Mouse (Mus musculus) forebrain, embryonic 12.5 days (tissue): ENCODE results near the gene Gm20388. TPM values are rescaled to one million over a fixed set of nuclear protein-coding genes. Genes with fewer than 3 reads are reported as not detected.

Source experiments
- ATAC-seq: fragments of 200-750 bp; cut with Nextera tagmentation; 2 replicates; pipeline ENCODE4 v1.8.0; 2017; ENCODE audit warnings: moderate TSS enrichment; ENCODE audit not compliant: low FRiP score
- H3K27ac ChIP-seq: fragments of 300-500 bp; sonication (generic); 2 replicates; pipeline ENCODE4 v1.5.1; 2016; ENCODE audit warnings: mild to moderate bottlenecking
- H3K27me3 ChIP-seq: fragments of 300-500 bp; sonication (generic); 2 replicates; pipeline ENCODE4 v1.6.1; 2016; ENCODE audit warnings: mild to moderate bottlenecking
- H3K36me3 ChIP-seq: fragments of 300-500 bp; sonication (generic); replicated peaks from 2 replicates; pipeline ENCODE4 v1.6.1; 2016; ENCODE audit warnings: mild to moderate bottlenecking
- H3K4me1 ChIP-seq: fragments of 300-500 bp; sonication (generic); 2 replicates; pipeline ENCODE4 v1.6.1; 2016
- H3K4me2 ChIP-seq: fragments of 300-500 bp; sonication (generic); 2 replicates; pipeline ENCODE4 v1.6.1; 2016; ENCODE audit warnings: mild to moderate bottlenecking, moderate library complexity
- H3K4me3 ChIP-seq: fragments of 300-500 bp; sonication (generic); replicated peaks from 2 replicates; pipeline ENCODE4 v1.5.1; 2016; ENCODE audit warnings: mild to moderate bottlenecking
- H3K9ac ChIP-seq: fragments of 300-500 bp; sonication (generic); 2 replicates; pipeline ENCODE4 v1.6.1; 2016; ENCODE audit warnings: mild to moderate bottlenecking
- H3K9me3 ChIP-seq: fragments of 300-500 bp; sonication (generic); 2 replicates; pipeline ENCODE4 v1.6.1; 2016
- WGBS: fragments of 180-500 bp; shearing (Covaris S2); methylation state at CpG from one replicate; pipeline ENCODE4 v1.1.7; 2016; 5-methylcytosine and 5-hydroxymethylcytosine counted together
- polyA plus RNA-seq: library from polyadenylated mRNA; unstranded; fragments of >200 nt; fragmentation: Nextera tagmentation; extraction: Ambion mirVana; gene quantifications from 2 replicates; pipeline ENCODE4 v1.2.1, GENCODE M21; 2016

The Gm20388 gene
- polyA plus RNA-seq, 1 experiment from 2014 or later, result not detected

DNA sequence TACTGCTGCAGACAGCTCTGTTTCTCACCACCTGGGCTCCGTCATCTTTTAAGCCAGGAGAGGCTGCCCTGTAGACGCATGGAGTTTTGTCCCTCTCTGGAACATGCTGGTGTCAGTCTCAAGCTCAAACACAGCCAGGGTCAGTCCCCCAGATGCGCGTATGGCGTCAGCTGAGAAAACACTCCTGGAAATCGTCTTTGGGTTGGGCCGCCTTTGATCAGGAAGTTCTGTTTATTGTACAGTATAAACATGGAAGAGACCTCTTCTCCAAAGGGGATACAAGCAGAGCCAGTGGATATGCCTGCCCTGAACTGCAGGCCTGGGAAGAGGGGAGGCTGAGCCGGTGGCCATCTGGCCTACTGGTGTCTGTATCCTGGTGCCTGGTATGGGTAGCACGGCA lies 2163.8 kb downstream of the Gm20388 start:
- no peak for ATAC-seq
- H3K36me3 ChIP-seq, result no peaks in the 10 kb centered on the region
- H3K27ac ChIP-seq, result no peak overlapping the region
- no peak overlapping the region for H3K4me3 ChIP-seq
- H3K9me3 ChIP-seq, result no peaks in the 10 kb centered on the region
- no peak overlapping the region for H3K9ac ChIP-seq
- H3K27me3 ChIP-seq, result peaks cover 8% of the 10 kb centered on the region; the same call in 1 of the 2 replicates
- no peaks in the 10 kb centered on the region for H3K4me1 ChIP-seq
- WGBS, result 87% methylated on average over 9 of the region's 9 CpGs
- no peak overlapping the region for H3K4me2 ChIP-seq

GRCm38 (mm10) chr8:122074977-122075376 lies 2164.3 kb downstream of the Gm20388 start:
- 87% methylated on average over 4 of the region's 4 CpGs for WGBS
- Histone ChIP-seq H3K36me3 (no peaks in the 10 kb centered on the region), H3K9ac (no peak overlapping the region), H3K4me3 (no peak overlapping the region), H3K4me2 (no peak overlapping the region), H3K9me3 (no peaks in the 10 kb centered on the region), H3K27ac (no peak overlapping the region), H3K27me3 (peaks cover 8% of the 10 kb centered on the region; the same call in 1 of the 2 replicates), H3K4me1 (no peaks in the 10 kb centered on the region)
- ATAC-seq, result no peak

GRCm38 (mm10) chr8:122076183-122076842 lies 2165.7 kb downstream of the Gm20388 start:
- H3K36me3 ChIP-seq, result no peaks in the 10 kb centered on the region
- no peak overlapping the region for H3K4me2 ChIP-seq
- 58% methylated on average over 23 of the region's 23 CpGs for WGBS
- no peak for ATAC-seq
- no peak overlapping the region for H3K27ac ChIP-seq
- H3K9ac ChIP-seq, result no peak overlapping the region
- H3K27me3 ChIP-seq, result 0 out of 2 replicates have a peak, but pooled peaks cover 4% of the 10 kb centered on the region
- H3K4me3 ChIP-seq, result no peak overlapping the region
- no peaks in the 10 kb centered on the region for H3K9me3 ChIP-seq
- H3K4me1 ChIP-seq, result no peaks in the 10 kb centered on the region

DNA sequence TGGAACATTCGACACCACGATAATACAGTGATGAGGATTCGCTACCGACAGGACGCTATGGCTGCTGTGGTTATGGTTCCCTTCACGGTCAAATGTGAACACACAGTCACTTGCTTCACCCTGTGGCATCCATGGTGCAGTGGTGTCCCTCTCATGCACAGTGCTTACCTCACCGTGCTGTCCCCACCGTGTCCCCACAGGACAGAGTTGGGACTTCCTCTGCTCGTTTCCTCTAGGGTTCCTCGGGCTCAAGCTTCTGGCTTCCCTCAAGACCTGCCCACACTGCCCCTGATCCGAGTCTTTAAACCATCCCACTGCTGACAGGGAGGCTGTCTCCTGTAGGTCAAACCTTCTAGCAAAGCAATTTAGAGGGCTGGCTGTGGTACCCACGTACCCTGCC lies 2167.7 kb downstream of the Gm20388 start:
- 89% methylated on average over 12 of the region's 12 CpGs for WGBS
- H3K27me3 ChIP-seq, result 0 out of 2 replicates have a peak, but pooled peaks cover 4% of the 10 kb centered on the region

DNA sequence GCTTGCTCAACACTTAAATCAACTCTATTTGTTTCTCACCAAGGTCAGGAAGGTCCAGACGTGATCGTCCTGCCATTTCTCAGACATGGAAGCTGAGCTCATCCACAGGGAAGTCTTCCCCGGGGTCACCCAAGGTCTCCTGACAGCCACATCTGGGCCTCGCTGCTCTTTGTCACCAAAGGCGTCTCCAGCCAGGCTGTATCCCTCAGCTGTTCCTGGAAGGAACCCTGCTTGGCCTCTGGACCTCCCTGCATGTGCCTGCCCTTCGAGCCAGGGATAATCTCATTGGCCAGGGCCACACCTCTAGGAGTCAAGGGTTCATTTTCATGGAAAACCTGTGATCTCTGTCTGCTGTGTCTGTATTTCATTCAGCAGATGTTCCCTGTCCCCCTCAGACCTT lies 2168.5 kb downstream of the Gm20388 start:
- Histone ChIP-seq H3K9me3 (no peaks in the 10 kb centered on the region), H3K4me3 (no peak overlapping the region), H3K9ac (no peak overlapping the region), H3K27ac (no peak overlapping the region), H3K27me3 (0 out of 2 replicates have a peak, but pooled peaks cover 4% of the 10 kb centered on the region), H3K4me2 (no peak overlapping the region), H3K36me3 (no peaks in the 10 kb centered on the region), H3K4me1 (no peaks in the 10 kb centered on the region)
- ATAC-seq, result no peak
- WGBS, result 66% methylated on average over 6 of the region's 6 CpGs

More for the DNA sequence above, 2167.7 kb downstream of the Gm20388 start:
- Histone ChIP-seq H3K4me2 (no peak overlapping the region), H3K9me3 (no peaks in the 10 kb centered on the region), H3K27ac (no peak overlapping the region), H3K4me3 (no peak overlapping the region), H3K9ac (no peak overlapping the region), H3K36me3 (no peaks in the 10 kb centered on the region), H3K4me1 (no peaks in the 10 kb centered on the region)
- no peak for ATAC-seq

GRCm38 (mm10) chr8:122080347-122080746 lies 2169.7 kb downstream of the Gm20388 start:
- no peak overlapping the region for H3K4me2 ChIP-seq
- no peak overlapping the region for H3K9ac ChIP-seq
- no peak for ATAC-seq
- no peak overlapping the region for H3K27ac ChIP-seq
- no peaks in the 10 kb centered on the region for H3K4me1 ChIP-seq
- 0 out of 2 replicates have a peak, but pooled peaks cover 8% of the 10 kb centered on the region for H3K27me3 ChIP-seq
- H3K4me3 ChIP-seq, result no peak overlapping the region
- H3K9me3 ChIP-seq, result no peaks in the 10 kb centered on the region
- no peaks in the 10 kb centered on the region for H3K36me3 ChIP-seq
- WGBS, result 59% methylated on average over 5 of the region's 5 CpGs

DNA sequence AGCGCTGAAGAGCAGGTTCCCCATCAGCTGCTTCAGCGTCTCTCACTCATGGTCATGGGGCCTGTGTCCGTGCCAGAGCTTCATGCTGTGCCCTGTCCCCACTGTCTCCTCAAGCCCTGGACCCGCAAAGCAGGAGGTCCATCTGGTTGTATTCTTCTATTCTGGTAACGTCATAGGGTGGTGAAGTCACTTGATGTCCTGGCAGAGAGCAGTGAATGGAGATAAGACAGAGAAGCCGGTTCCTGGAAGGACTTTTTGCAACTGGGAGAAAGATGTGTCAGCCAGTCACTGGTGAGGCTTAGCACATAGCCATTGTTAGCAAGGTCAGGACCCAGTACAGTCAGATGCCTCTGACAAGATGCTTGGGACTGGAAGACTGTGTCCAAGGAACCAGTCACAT lies 2172.8 kb downstream of the Gm20388 start:
- ATAC-seq, result no peak
- Histone ChIP-seq H3K4me1 (no peaks in the 10 kb centered on the region), H3K27ac (no peak overlapping the region), H3K4me3 (no peak overlapping the region), H3K9me3 (no peaks in the 10 kb centered on the region), H3K27me3 (0 out of 2 replicates have a peak, but pooled peaks cover 5% of the 10 kb centered on the region), H3K9ac (no peak overlapping the region), H3K4me2 (no peak overlapping the region), H3K36me3 (no peaks in the 10 kb centered on the region)
- 88% methylated on average over 6 of the region's 6 CpGs for WGBS

DNA sequence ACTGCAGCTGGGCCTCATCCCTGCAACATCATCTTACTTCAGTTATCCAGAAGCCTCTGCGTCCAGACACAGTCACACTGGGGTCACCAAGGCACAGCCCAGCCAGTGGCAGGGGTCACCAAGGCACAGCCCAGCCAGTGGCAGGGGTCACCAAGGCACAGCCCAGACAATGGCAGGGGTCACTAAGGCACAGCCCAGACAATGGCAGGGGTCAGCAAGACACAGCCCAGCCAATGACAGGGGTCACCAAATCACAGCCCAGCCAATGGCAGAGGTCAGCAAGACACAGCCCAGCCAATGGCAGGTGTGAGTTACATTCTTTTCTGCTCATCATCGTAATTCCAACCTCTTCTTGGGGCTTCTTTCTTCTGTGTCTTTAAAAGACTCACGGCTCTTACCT lies 2173.5 kb downstream of the Gm20388 start:
- H3K4me2 ChIP-seq, result no peak overlapping the region
- H3K9ac ChIP-seq, result no peak overlapping the region
- no peak overlapping the region for H3K4me3 ChIP-seq
- WGBS, result 10% methylated on average over 3 of the region's 3 CpGs
- no peaks in the 10 kb centered on the region for H3K9me3 ChIP-seq
- 0 out of 2 replicates have a peak, but pooled peaks cover 5% of the 10 kb centered on the region for H3K27me3 ChIP-seq
- no peaks in the 10 kb centered on the region for H3K4me1 ChIP-seq
- no peak for ATAC-seq
- H3K36me3 ChIP-seq, result no peaks in the 10 kb centered on the region
- no peak overlapping the region for H3K27ac ChIP-seq

- H3K4me2 ChIP-seq, result no peak overlapping the region
- H3K27ac ChIP-seq, result no peak overlapping the region
- H3K9me3 ChIP-seq, result no peaks in the 10 kb centered on the region
- H3K4me3 ChIP-seq, result no peak overlapping the region
- ATAC-seq, result no peak
- WGBS, result 72% methylated on average over 15 of the region's 15 CpGs
- no peak overlapping the region for H3K9ac ChIP-seq
- H3K4me1 ChIP-seq, result no peaks in the 10 kb centered on the region
- H3K36me3 ChIP-seq, result no peaks in the 10 kb centered on the region
- H3K27me3 ChIP-seq, result 0 out of 2 replicates have a peak, but pooled peaks cover 5% of the 10 kb centered on the region
Observed at GRCm38 (mm10) chr8:122084726-122085410, 2174.2 kb downstream of the Gm20388 start.

GRCm38 (mm10) chr8:122086064-122086463 lies 2175.4 kb downstream of the Gm20388 start:
- Histone ChIP-seq H3K9ac (no peak overlapping the region), H3K27ac (no peak overlapping the region), H3K4me2 (no peak overlapping the region), H3K4me3 (no peak overlapping the region), H3K27me3 (0 out of 2 replicates have a peak, but pooled peaks cover 7% of the 10 kb centered on the region), H3K4me1 (no peaks in the 10 kb centered on the region), H3K9me3 (no peaks in the 10 kb centered on the region), H3K36me3 (no peaks in the 10 kb centered on the region)
- ATAC-seq, result no peak
- WGBS, result 82% methylated on average over 12 of the region's 12 CpGs

DNA sequence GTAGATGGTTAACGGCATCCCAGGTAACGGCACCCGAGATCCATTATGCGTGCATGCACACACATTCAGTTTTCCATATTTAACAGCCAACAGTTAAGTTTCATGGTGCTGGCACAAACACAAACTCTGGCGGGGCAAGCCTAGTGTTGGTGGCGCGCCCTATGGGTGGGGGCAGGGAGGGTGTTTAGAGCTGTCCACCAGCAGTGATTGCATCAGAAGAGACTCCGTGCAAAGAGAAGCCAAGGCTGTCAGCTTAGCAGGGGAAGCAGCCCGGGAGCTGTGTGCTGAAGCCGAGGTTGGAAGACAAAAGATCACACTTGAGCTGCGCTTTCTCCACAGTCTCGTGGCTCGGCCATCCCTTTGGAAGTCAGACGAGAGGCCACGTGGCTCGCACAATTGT lies 2178.0 kb downstream of the Gm20388 start:
- 0 out of 2 replicates have a peak, but pooled peaks cover 10% of the 10 kb centered on the region for H3K27me3 ChIP-seq
- peaks cover 13% of the 10 kb centered on the region; the same call in 1 of the 2 replicates for H3K4me1 ChIP-seq
- H3K4me3 ChIP-seq, result no peak overlapping the region
- H3K9me3 ChIP-seq, result no peaks in the 10 kb centered on the region
- H3K36me3 ChIP-seq, result no peaks in the 10 kb centered on the region
- no peak overlapping the region for H3K9ac ChIP-seq
- no peak for ATAC-seq
- no peak overlapping the region for H3K4me2 ChIP-seq
- WGBS, result 84% methylated on average over 16 of the region's 16 CpGs
- H3K27ac ChIP-seq, result no peak overlapping the region

DNA sequence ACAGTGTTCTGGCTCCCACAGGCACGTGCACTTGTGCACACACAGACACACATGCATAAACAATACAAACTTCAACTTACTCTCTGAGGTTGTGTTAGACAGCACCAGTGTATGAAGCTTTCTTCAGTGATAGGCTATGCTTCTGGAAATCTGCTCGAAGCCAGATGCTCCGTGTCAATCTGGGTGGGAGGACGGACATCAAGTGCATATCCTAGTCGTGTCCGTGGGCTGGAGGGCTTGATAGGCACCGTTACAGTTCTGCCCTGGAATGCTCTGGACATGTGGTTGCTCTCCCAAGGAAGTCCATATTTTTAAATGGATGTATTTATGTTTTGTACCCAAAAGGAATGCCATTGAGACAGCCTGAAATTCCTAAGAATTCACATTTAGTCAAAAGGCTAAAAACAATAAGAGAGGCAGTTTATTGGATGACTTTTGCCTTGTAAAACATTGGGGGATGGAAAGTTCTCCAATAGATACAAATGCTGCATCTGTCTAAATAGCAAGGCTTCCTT lies 2178.6 kb downstream of the Gm20388 start:
- Histone ChIP-seq H3K4me2 (no peak overlapping the region), H3K36me3 (no peaks in the 10 kb centered on the region), H3K9ac (no peak overlapping the region), H3K4me1 (peaks cover 13% of the 10 kb centered on the region; the same call in 1 of the 2 replicates), H3K9me3 (no peaks in the 10 kb centered on the region), H3K27ac (no peak overlapping the region), H3K4me3 (no peak overlapping the region), H3K27me3 (0 out of 2 replicates have a peak, but pooled peaks cover 10% of the 10 kb centered on the region)
- no peak for ATAC-seq
- WGBS, result 93% methylated on average over 7 of the region's 7 CpGs
